10 mouse cellular contexts compared by ENCODE assay signal in the genomic region with DNA sequence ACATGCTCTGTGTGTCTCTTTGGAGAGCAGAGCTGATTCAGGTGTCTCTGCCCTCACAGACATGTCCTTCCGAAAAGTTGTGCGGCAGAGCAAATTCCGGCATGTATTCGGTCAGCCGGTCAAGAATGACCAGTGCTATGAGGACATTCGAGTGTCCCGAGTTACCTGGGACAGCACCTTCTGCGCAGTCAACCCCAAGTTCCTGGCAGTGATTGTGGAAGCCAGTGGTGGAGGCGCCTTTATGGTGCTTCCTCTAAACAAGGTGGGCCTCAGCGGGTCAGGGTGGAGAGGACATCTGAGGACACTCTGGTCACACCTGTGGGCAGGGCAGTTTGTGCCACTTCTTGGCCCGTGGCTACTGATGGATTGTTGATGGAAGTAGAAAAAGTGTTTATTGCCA. TPM values are rescaled to one million over a fixed set of nuclear protein-coding genes. Genes with fewer than 3 reads are reported as not detected.
DNase-seq lines count a peak whose midpoint lies in the region; ATAC-seq and TF ChIP-seq lines count a peak whose summit lies in the region.
"Had no signal": no experiment of that assay in that cellular context is flagged by ENCODE, and none has a peak within 500 bp of the region (broad histone marks: within the 10 kb centered on the region; RNA-seq: fewer than 3 reads in every experiment).

No protein-coding gene starts in this region.

- no peak for TF ChIP-seq CTCF in lung, embryonic 14.5 days (IDR thresholded peaks at IDR 0.05; ENCODE audit: low read depth)

- H3K9ac ChIP-seq in lung, embryonic 14.5 days: peak overlapping the region; percentile 85
- H3K9ac ChIP-seq in embryonic facial prominence, embryonic 15.5 days: peak overlapping the region; percentile 90
- H3K9ac ChIP-seq in intestine, embryonic 14.5 days (ENCODE audit: low read length): peak overlapping the region; percentile 83
- peak overlapping the region; percentile 83 for H3K9ac ChIP-seq in neural tube, embryonic 12.5 days

- no peaks in the 10 kb centered on the region for H3K9me3 ChIP-seq in lung, embryonic 14.5 days (ENCODE audit: low read depth, low read length)
- no peaks in the 10 kb centered on the region for H3K9me3 ChIP-seq in embryonic facial prominence, embryonic 15.5 days (replicated peaks)
- H3K9me3 ChIP-seq in intestine, embryonic 14.5 days (ENCODE audit: control insufficient read depth, low read length): no peaks in the 10 kb centered on the region
- H3K9me3 ChIP-seq in neural tube, embryonic 12.5 days: no peaks in the 10 kb centered on the region

- H3K4me2 ChIP-seq in lung, embryonic 14.5 days: peak overlapping the region; percentile 87
- H3K4me2 ChIP-seq in embryonic facial prominence, embryonic 15.5 days (replicated peaks): peak overlapping the region; percentile 85
- H3K4me2 ChIP-seq in intestine, embryonic 14.5 days (ENCODE audit: low read length): peak overlapping the region; percentile 59
- H3K4me2 ChIP-seq in neural tube, embryonic 12.5 days (replicated peaks): peak overlapping the region; percentile 72

- no peaks in the 10 kb centered on the region for H3K27me3 ChIP-seq in lung, embryonic 14.5 days (ENCODE audit: insufficient read depth, low read length)
- H3K27me3 ChIP-seq in embryonic facial prominence, embryonic 15.5 days: no peaks in the 10 kb centered on the region
- no peaks in the 10 kb centered on the region for H3K27me3 ChIP-seq in intestine, embryonic 14.5 days (replicated peaks; ENCODE audit: control insufficient read depth, insufficient read depth, low read length)
- no peaks in the 10 kb centered on the region for H3K27me3 ChIP-seq in neural tube, embryonic 12.5 days (replicated peaks)

- peaks cover 5% of the 10 kb centered on the region for H3K4me1 ChIP-seq in lung, embryonic 14.5 days (ENCODE audit: insufficient read depth)
- peaks cover 22% of the 10 kb centered on the region for H3K4me1 ChIP-seq in embryonic facial prominence, embryonic 15.5 days
- H3K4me1 ChIP-seq in intestine, embryonic 14.5 days (replicated peaks; ENCODE audit: control insufficient read depth, insufficient read depth, low read length): peaks cover 17% of the 10 kb centered on the region
- peaks cover 17% of the 10 kb centered on the region for H3K4me1 ChIP-seq in neural tube, embryonic 12.5 days

- no peak overlapping the region for H3K27ac ChIP-seq in lung, embryonic 14.5 days (ENCODE audit: low read depth)
- H3K27ac ChIP-seq in embryonic facial prominence, embryonic 15.5 days (replicated peaks): no peak overlapping the region
- no peak overlapping the region for H3K27ac ChIP-seq in intestine, embryonic 14.5 days (ENCODE audit: low read depth)
- H3K27ac ChIP-seq in neural tube, embryonic 12.5 days: no peak overlapping the region

- H3K4me3 ChIP-seq in lung, embryonic 14.5 days (ENCODE audit: low read depth, low read length): peak overlapping the region; percentile 89
- H3K4me3 ChIP-seq in embryonic facial prominence, embryonic 15.5 days (replicated peaks): peak overlapping the region; percentile 95
- H3K4me3 ChIP-seq in intestine, embryonic 14.5 days (ENCODE audit: low read depth, low read length): peak overlapping the region; percentile 88
- H3K4me3 ChIP-seq in neural tube, embryonic 12.5 days: peak overlapping the region; percentile 78

- 81% methylated on average over 11 of the region's 11 CpGs for WGBS in lung, embryonic 14.5 days
- WGBS in embryonic facial prominence, embryonic 15.5 days: 82% methylated on average over 11 of the region's 11 CpGs
- 83% methylated on average over 11 of the region's 11 CpGs for whole genome bisulfite sequencing in intestine, embryonic 14.5 days
- 89% methylated on average over 11 of the region's 11 CpGs for WGBS in neural tube, embryonic 12.5 days

- no peak for DNase-seq in lung, embryonic 14.5 days
- no peak for DNase-seq in lung, adult 18-20 months
- DNase-seq in intestine, embryonic 14.5 days (ENCODE audit: low spot score): no peak
- no peak for DNase-seq in layer of hippocampus, postnatal 10 days (ENCODE audit: low spot score in 2 of 2)
- no peak for DNase-seq in B cell, adult 2 months
- DNase-seq: adrenal gland, postnatal 25 days had no signal

- no peak for ATAC-seq in lung, embryonic 14.5 days (ENCODE audit: insufficient read depth)
- no peak for ATAC-seq in embryonic facial prominence, embryonic 15.5 days (ENCODE audit: insufficient number of reproducible peaks, low FRiP score, low TSS enrichment, low read depth)
- no peak for ATAC-seq in intestine, embryonic 14.5 days (replicated peaks; ENCODE audit: low FRiP score, low TSS enrichment, low read depth)
- no peak for ATAC-seq in neural tube, embryonic 12.5 days (ENCODE audit: low FRiP score, low read depth)
- ATAC-seq in granulocyte monocyte progenitor cell, adult 5-6 weeks (replicated peaks; ENCODE audit: poor library complexity, severe bottlenecking): no peak

- peaks cover 27% of the 10 kb centered on the region for H3K36me3 ChIP-seq in lung, embryonic 14.5 days (ENCODE audit: insufficient read depth)
- peaks cover 36% of the 10 kb centered on the region for H3K36me3 ChIP-seq in embryonic facial prominence, embryonic 15.5 days
- peaks cover 32% of the 10 kb centered on the region for H3K36me3 ChIP-seq in intestine, embryonic 14.5 days (ENCODE audit: control insufficient read depth, insufficient read depth, low read length)
- peaks cover 41% of the 10 kb centered on the region for H3K36me3 ChIP-seq in neural tube, embryonic 12.5 days

RNA-seq across cellular contexts. Expression of a gene that starts 0.9 kb away (rescaled TPM):
- polyA plus RNA-seq in lung, embryonic 14.5 days (2014; fragmentation: Nextera tagmentation; extraction: Ambion mirVana): 134 and 148 TPM in 2 replicates
- 159 and 178 TPM in 2 replicates for polyA plus RNA-seq in embryonic facial prominence, embryonic 15.5 days (2015; fragmentation: Nextera tagmentation; extraction: Ambion mirVana)
- 174 and 189 TPM in 2 replicates for polyA plus RNA-seq in intestine, embryonic 14.5 days (2014; fragmentation: Nextera tagmentation; extraction: Ambion mirVana)
- 128 and 131 TPM in 2 replicates for polyA plus RNA-seq in neural tube, embryonic 12.5 days (2016; fragmentation: Nextera tagmentation; extraction: Ambion mirVana)
- 143 and 234 TPM in 2 replicates for total RNA-seq in granulocyte monocyte progenitor cell, adult 5-6 weeks (2014; fragmentation: Nextera tagmentation)
- 71.3 and 73.2 TPM in 2 replicates for total RNA-seq in granulocyte monocyte progenitor cell, adult 5-6 weeks (2017)
- total RNA-seq in layer of hippocampus, postnatal 10 days (2021): 10 to 100 TPM; 82.0 to 88.5 TPM

RNA-seq across cellular contexts. Expression of a gene that starts 4.1 kb away (rescaled TPM):
- 0.81 and 1.1 TPM in 2 replicates for polyA plus RNA-seq in lung, embryonic 14.5 days (2014; fragmentation: Nextera tagmentation; extraction: Ambion mirVana)
- 4.8 and 6.2 TPM in 2 replicates for polyA plus RNA-seq in embryonic facial prominence, embryonic 15.5 days (2015; fragmentation: Nextera tagmentation; extraction: Ambion mirVana)
- 3.1 and 3.3 TPM in 2 replicates for polyA plus RNA-seq in intestine, embryonic 14.5 days (2014; fragmentation: Nextera tagmentation; extraction: Ambion mirVana)
- 0.92 and 0.94 TPM in 2 replicates for polyA plus RNA-seq in neural tube, embryonic 12.5 days (2016; fragmentation: Nextera tagmentation; extraction: Ambion mirVana)
- total RNA-seq in granulocyte monocyte progenitor cell, adult 5-6 weeks (2014; fragmentation: Nextera tagmentation): 40.8 and 53.6 TPM in 2 replicates
- 64.9 and 84.1 TPM in 2 replicates for total RNA-seq in granulocyte monocyte progenitor cell, adult 5-6 weeks (2017)
- 1 to 10 TPM; 1.3 to 2.5 TPM for total RNA-seq in layer of hippocampus, postnatal 10 days (2021)

RNA-seq across cellular contexts. Expression of a gene that starts 5.5 kb away (rescaled TPM):
- polyA plus RNA-seq in lung, embryonic 14.5 days (2014; fragmentation: Nextera tagmentation; extraction: Ambion mirVana): 0.09 TPM in 1 of 2 replicates, not detected in the other
- polyA plus RNA-seq in embryonic facial prominence, embryonic 15.5 days (2015; fragmentation: Nextera tagmentation; extraction: Ambion mirVana): 0.31 and 0.37 TPM in 2 replicates
- 0.08 TPM in 1 of 2 replicates, not detected in the other for polyA plus RNA-seq in intestine, embryonic 14.5 days (2014; fragmentation: Nextera tagmentation; extraction: Ambion mirVana)
- 0.13 and 0.19 TPM in 2 replicates for polyA plus RNA-seq in neural tube, embryonic 12.5 days (2016; fragmentation: Nextera tagmentation; extraction: Ambion mirVana)
- not detected in 2 replicates for total RNA-seq in granulocyte monocyte progenitor cell, adult 5-6 weeks (2014; fragmentation: Nextera tagmentation)
- total RNA-seq in granulocyte monocyte progenitor cell, adult 5-6 weeks (2017): not detected in 2 replicates
- under 1 TPM in 1 of 2 experiments, not detected in 1; 0.30 TPM for total RNA-seq in layer of hippocampus, postnatal 10 days (2021)

RNA-seq across cellular contexts. Expression of a gene that starts 9.7 kb away (rescaled TPM):
- polyA plus RNA-seq in lung, embryonic 14.5 days (2014; fragmentation: Nextera tagmentation; extraction: Ambion mirVana): not detected in 2 replicates
- polyA plus RNA-seq in embryonic facial prominence, embryonic 15.5 days (2015; fragmentation: Nextera tagmentation; extraction: Ambion mirVana): not detected in 2 replicates
- polyA plus RNA-seq in intestine, embryonic 14.5 days (2014; fragmentation: Nextera tagmentation; extraction: Ambion mirVana): not detected in 2 replicates
- not detected in 2 replicates for polyA plus RNA-seq in neural tube, embryonic 12.5 days (2016; fragmentation: Nextera tagmentation; extraction: Ambion mirVana)
- not detected in 2 replicates for total RNA-seq in granulocyte monocyte progenitor cell, adult 5-6 weeks (2014; fragmentation: Nextera tagmentation)
- total RNA-seq in granulocyte monocyte progenitor cell, adult 5-6 weeks (2017): not detected in 2 replicates
- not detected for total RNA-seq in layer of hippocampus, postnatal 10 days (2021)
- total RNA-seq: layer of hippocampus, postnatal 25 days had no signal

RNA-seq across cellular contexts. Expression of a gene that starts 13.9 kb away (rescaled TPM):
- polyA plus RNA-seq in lung, embryonic 14.5 days (2014; fragmentation: Nextera tagmentation; extraction: Ambion mirVana): 37.9 and 43.2 TPM in 2 replicates
- polyA plus RNA-seq in embryonic facial prominence, embryonic 15.5 days (2015; fragmentation: Nextera tagmentation; extraction: Ambion mirVana): 66.2 and 70.4 TPM in 2 replicates
- 37.4 and 40.6 TPM in 2 replicates for polyA plus RNA-seq in intestine, embryonic 14.5 days (2014; fragmentation: Nextera tagmentation; extraction: Ambion mirVana)
- polyA plus RNA-seq in neural tube, embryonic 12.5 days (2016; fragmentation: Nextera tagmentation; extraction: Ambion mirVana): 62.3 and 71.7 TPM in 2 replicates
- total RNA-seq in granulocyte monocyte progenitor cell, adult 5-6 weeks (2014; fragmentation: Nextera tagmentation): 42.5 and 45.6 TPM in 2 replicates
- total RNA-seq in granulocyte monocyte progenitor cell, adult 5-6 weeks (2017): 21.0 and 31.6 TPM in 2 replicates
- total RNA-seq in layer of hippocampus, postnatal 10 days (2021): 10 to 100 TPM; 31.6 to 39.9 TPM
